Mouse (Mus musculus): ENCODE data around the gene Adora2b. TPM values are rescaled to one million over a fixed set of nuclear protein-coding genes. Genes with fewer than 3 reads are reported as not detected.

Gene Adora2b
- 0.79 and 1.3 TPM in 2 replicates for polyA plus RNA-seq (2012)

DNA sequence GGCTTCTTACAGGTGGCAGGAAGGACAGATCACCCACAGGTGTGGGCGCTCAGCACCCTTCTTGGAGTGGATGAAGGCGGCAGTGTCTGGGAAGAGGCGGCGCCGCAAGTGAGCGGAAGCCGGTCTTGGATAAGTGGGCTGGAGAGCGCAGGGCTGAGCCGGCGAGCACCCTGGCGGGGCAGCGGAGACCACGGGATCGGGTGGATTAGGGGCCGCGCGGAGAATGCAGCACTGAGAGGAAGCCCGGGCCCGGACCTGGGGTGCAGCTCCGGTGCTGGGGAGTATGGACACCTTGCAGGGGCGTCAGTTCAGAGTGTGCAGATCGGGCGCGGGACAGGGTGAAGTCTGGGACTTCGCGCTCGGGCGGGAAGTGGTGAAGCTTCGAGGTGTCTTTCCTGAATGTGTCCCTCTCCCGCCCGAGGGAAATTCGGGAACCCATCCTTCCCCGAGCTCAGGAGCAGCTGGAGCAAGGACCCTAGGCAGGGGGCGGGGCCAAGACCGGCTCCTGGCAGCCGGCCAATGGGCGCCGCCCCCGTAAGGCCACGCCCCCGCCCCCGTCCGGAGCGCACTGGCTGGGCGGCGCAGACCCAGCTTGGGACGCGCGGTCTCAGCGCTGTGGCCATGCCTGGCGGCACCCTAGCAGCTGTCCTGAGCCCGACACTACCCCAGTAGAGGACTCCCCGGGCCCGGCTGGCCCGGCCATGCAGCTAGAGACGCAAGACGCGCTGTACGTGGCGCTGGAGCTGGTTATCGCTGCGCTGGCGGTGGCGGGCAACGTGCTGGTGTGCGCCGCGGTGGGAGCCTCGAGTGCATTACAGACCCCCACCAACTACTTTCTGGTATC lies at the start of gene Adora2b:
TSS of gene Adora2b (plus strand) at position 584 of the 844 bp plus-strand sequence.

DNA sequence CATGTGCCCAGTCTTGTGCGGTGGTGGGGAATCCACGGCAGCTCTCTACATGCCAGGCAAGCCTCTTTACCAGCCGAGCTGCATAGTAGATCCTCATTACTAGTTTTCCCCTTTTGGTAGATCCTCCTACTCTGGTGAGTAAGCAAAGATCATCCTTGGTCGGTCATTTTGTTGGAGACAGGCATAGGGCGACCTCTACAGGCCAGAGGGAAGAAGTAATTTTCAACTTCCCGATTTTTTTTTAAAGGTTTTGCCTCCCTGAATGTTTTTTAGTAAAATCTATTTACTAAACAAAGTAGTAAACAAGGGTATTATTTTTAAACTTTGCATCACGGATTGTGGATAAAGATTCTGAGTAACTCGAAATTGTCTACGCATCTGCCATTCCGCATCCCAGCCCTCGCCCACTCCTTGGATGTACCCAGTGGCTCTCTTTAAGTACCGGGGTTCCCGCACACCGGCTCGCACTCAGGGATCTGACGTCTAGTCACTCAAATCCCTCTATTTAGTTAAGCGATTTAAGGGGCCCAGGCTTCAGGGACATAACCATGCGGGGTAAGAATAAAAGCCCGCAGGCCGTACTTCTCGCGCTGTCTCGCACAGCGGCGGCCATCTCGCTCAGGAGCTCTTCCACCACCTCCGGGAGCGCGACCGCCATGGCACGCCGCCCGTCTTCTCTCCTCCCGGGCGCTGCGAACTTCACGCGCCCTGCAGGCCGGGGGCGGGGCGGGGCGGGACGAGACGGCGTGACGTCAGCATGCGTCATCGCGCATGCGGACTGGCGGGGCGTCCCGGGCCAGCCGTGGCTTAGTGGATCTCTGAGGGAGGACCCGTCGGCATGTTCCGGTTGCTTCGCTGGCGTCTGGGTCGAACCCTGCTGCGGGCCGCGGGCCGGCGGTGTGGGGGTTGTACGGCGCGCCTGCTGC lies 32.2 kb downstream of the Adora2b start, which contains the start of the genes Zswim7 and Ttc19:
TSS of gene Zswim7 (minus strand) at position 701 of the 926 bp plus-strand sequence.
TSS of gene Ttc19 (plus strand) at position 799 of the 926 bp plus-strand sequence.

Other genes with a start within 250 kb of the Adora2b start
- 1.6 and 2.9 TPM in 2 replicates for gene Zswim7, start 32.4 kb downstream of the Adora2b start, polyA plus RNA-seq (2012)
- 2.8 and 4.8 TPM in 2 replicates for gene Ttc19, start 32.5 kb downstream of the Adora2b start, polyA plus RNA-seq (2012)
- 4.0 and 5.2 TPM in 2 replicates for gene Pigl, start 209.5 kb downstream of the Adora2b start, polyA plus RNA-seq (2012)
- gene Ncor1, start 209.6 kb downstream of the Adora2b start, polyA plus RNA-seq (2012) = 104 and 123 TPM in 2 replicates

All from megakaryocyte-erythroid progenitor cell, adult 5 weeks (primary cell).